Mouse (Mus musculus): ENCODE measurements around the gene Slc25a10. TPM values are rescaled to one million over a fixed set of nuclear protein-coding genes. Genes with fewer than 3 reads are reported as not detected.
A peak's percentile ranks its signal among the peaks of the same experiment; 100 is the strongest.

Gene Slc25a10
- polyA plus RNA-seq, 1 experiment from 2014 or later, result 65.5 TPM

- H3K4me2 ChIP-seq, result no peak overlapping the region
- WGBS, result 71% methylated on average over 6 of the region's 6 CpGs
- H3K9me3 ChIP-seq (ENCODE audit: control insufficient read depth, low read length), result no peaks in the 10 kb centered on the region
- H3K27me3 ChIP-seq (replicated peaks; ENCODE audit: control insufficient read depth, insufficient read depth, low read length), result no peaks in the 10 kb centered on the region
- H3K36me3 ChIP-seq (ENCODE audit: control insufficient read depth, insufficient read depth, low read length), result peaks cover 27% of the 10 kb centered on the region
- ATAC-seq (replicated peaks; ENCODE audit: low FRiP score) (no peak), DNase-seq (ENCODE audit: low spot score) (no peak)
- peaks cover 4% of the 10 kb centered on the region; the same call in 1 of the 2 replicates for H3K4me1 ChIP-seq (replicated peaks; ENCODE audit: control insufficient read depth, insufficient read depth, low read length)
- no peak overlapping the region for H3K9ac ChIP-seq (ENCODE audit: low read depth, low read length)
- H3K4me3 ChIP-seq (ENCODE audit: low read depth, low read length), result no peak overlapping the region
- H3K27ac ChIP-seq (ENCODE audit: low read depth, low read length), result no peak overlapping the region
Observed at GRCm38 (mm10) chr11:120499894-120500293, 8.3 kb downstream of the Slc25a10 start.

GRCm38 (mm10) chr11:120500357-120500756 is 8.7 kb downstream of the Slc25a10 start:
- 23% methylated on average over 3 of the region's 3 CpGs for WGBS
- Histone ChIP-seq H3K36me3 (ENCODE audit: control insufficient read depth, insufficient read depth, low read length) (peaks cover 24% of the 10 kb centered on the region), H3K4me2 (no peak overlapping the region), H3K27me3 (replicated peaks; ENCODE audit: control insufficient read depth, insufficient read depth, low read length) (no peaks in the 10 kb centered on the region), H3K27ac (ENCODE audit: low read depth, low read length) (peak overlapping the region; percentile 43; the same call in 1 of the 2 replicates), H3K9me3 (ENCODE audit: control insufficient read depth, low read length) (no peaks in the 10 kb centered on the region), H3K4me1 (replicated peaks; ENCODE audit: control insufficient read depth, insufficient read depth, low read length) (peaks cover 4% of the 10 kb centered on the region; the same call in 1 of the 2 replicates), H3K4me3 (ENCODE audit: low read depth, low read length) (no peak overlapping the region), H3K9ac (ENCODE audit: low read depth, low read length) (no peak overlapping the region; the same call in 1 of the 2 replicates)
- DNase-seq (ENCODE audit: low spot score) (no peak), ATAC-seq (replicated peaks; ENCODE audit: low FRiP score) (no peak)

- H3K27me3 ChIP-seq (replicated peaks; ENCODE audit: control insufficient read depth, insufficient read depth, low read length), result no peaks in the 10 kb centered on the region
- no peaks in the 10 kb centered on the region for H3K9me3 ChIP-seq (ENCODE audit: control insufficient read depth, low read length)
- H3K27ac ChIP-seq (ENCODE audit: low read depth, low read length), result no peak overlapping the region
- peaks cover 7% of the 10 kb centered on the region; the same call in 1 of the 2 replicates for H3K4me1 ChIP-seq (replicated peaks; ENCODE audit: control insufficient read depth, insufficient read depth, low read length)
- DNase-seq (ENCODE audit: low spot score), result no peak
- H3K36me3 ChIP-seq (ENCODE audit: control insufficient read depth, insufficient read depth, low read length), result peaks cover 24% of the 10 kb centered on the region
- no peak overlapping the region for H3K4me3 ChIP-seq (ENCODE audit: low read depth, low read length)
- no peak for ATAC-seq (replicated peaks; ENCODE audit: low FRiP score)
- no peak overlapping the region for H3K4me2 ChIP-seq
- 54% methylated on average over 6 of the region's 6 CpGs for WGBS
- no peak overlapping the region for H3K9ac ChIP-seq (ENCODE audit: low read depth, low read length)
Observed at GRCm38 (mm10) chr11:120501018-120501417, 9.4 kb downstream of the Slc25a10 start.

- Histone ChIP-seq H3K36me3 (ENCODE audit: control insufficient read depth, insufficient read depth, low read length) (peaks cover 20% of the 10 kb centered on the region), H3K9me3 (ENCODE audit: control insufficient read depth, low read length) (no peaks in the 10 kb centered on the region), H3K4me1 (replicated peaks; ENCODE audit: control insufficient read depth, insufficient read depth, low read length) (peaks cover 7% of the 10 kb centered on the region; the same call in 1 of the 2 replicates), H3K4me3 (ENCODE audit: low read depth, low read length) (no peak overlapping the region), H3K27ac (ENCODE audit: low read depth, low read length) (no peak overlapping the region), H3K9ac (ENCODE audit: low read depth, low read length) (no peak overlapping the region), H3K27me3 (replicated peaks; ENCODE audit: control insufficient read depth, insufficient read depth, low read length) (no peaks in the 10 kb centered on the region), H3K4me2 (no peak overlapping the region)
- WGBS, result 79% methylated on average over 4 of the region's 4 CpGs
- ATAC-seq (replicated peaks; ENCODE audit: low FRiP score) (no peak), DNase-seq (ENCODE audit: low spot score) (no peak)
Observed at GRCm38 (mm10) chr11:120501701-120502100, 10.1 kb downstream of the Slc25a10 start.

GRCm38 (mm10) chr11:120505661-120506060 is 14.0 kb downstream of the Slc25a10 start:
- H3K9me3 ChIP-seq (ENCODE audit: control insufficient read depth, low read length), result no peaks in the 10 kb centered on the region
- ATAC-seq (replicated peaks; ENCODE audit: low FRiP score), result no peak
- 79% methylated on average over 3 of the region's 3 CpGs for WGBS

GRCm38 (mm10) chr11:120506899-120507298 is 15.3 kb downstream of the Slc25a10 start:
- WGBS, result 59% methylated on average over 4 of the region's 4 CpGs
- Histone ChIP-seq H3K4me3 (ENCODE audit: low read depth, low read length) (no peak overlapping the region), H3K4me2 (no peak overlapping the region), H3K36me3 (ENCODE audit: control insufficient read depth, insufficient read depth, low read length) (no peaks in the 10 kb centered on the region), H3K4me1 (replicated peaks; ENCODE audit: control insufficient read depth, insufficient read depth, low read length) (peaks cover 20% of the 10 kb centered on the region), H3K9me3 (ENCODE audit: control insufficient read depth, low read length) (no peaks in the 10 kb centered on the region), H3K27ac (ENCODE audit: low read depth, low read length) (no peak overlapping the region), H3K9ac (ENCODE audit: low read depth, low read length) (no peak overlapping the region), H3K27me3 (replicated peaks; ENCODE audit: control insufficient read depth, insufficient read depth, low read length) (no peaks in the 10 kb centered on the region)
- ATAC-seq (replicated peaks; ENCODE audit: low FRiP score) (no peak; the same call in 1 of the 2 replicates), DNase-seq (ENCODE audit: low spot score) (no peak)

More at GRCm38 (mm10) chr11:120505661-120506060, 14.0 kb downstream of the Slc25a10 start:
- DNase-seq (ENCODE audit: low spot score), result no peak
- H3K9ac ChIP-seq (ENCODE audit: low read depth, low read length), result no peak overlapping the region
- H3K27ac ChIP-seq (ENCODE audit: low read depth, low read length), result no peak overlapping the region
- peaks cover 20% of the 10 kb centered on the region for H3K4me1 ChIP-seq (replicated peaks; ENCODE audit: control insufficient read depth, insufficient read depth, low read length)
- H3K4me2 ChIP-seq, result no peak overlapping the region
- H3K27me3 ChIP-seq (replicated peaks; ENCODE audit: control insufficient read depth, insufficient read depth, low read length), result no peaks in the 10 kb centered on the region
- no peak overlapping the region for H3K4me3 ChIP-seq (ENCODE audit: low read depth, low read length)
- H3K36me3 ChIP-seq (ENCODE audit: control insufficient read depth, insufficient read depth, low read length), result no peaks in the 10 kb centered on the region

- no peaks in the 10 kb centered on the region for H3K27me3 ChIP-seq (replicated peaks; ENCODE audit: control insufficient read depth, insufficient read depth, low read length)
- WGBS, result 73% methylated on average over 13 of the region's 13 CpGs
- no peak overlapping the region for H3K27ac ChIP-seq (ENCODE audit: low read depth, low read length)
- H3K4me1 ChIP-seq (replicated peaks; ENCODE audit: control insufficient read depth, insufficient read depth, low read length), result peaks cover 20% of the 10 kb centered on the region
- no peaks in the 10 kb centered on the region for H3K9me3 ChIP-seq (ENCODE audit: control insufficient read depth, low read length)
- no peak overlapping the region for H3K4me2 ChIP-seq
- no peak overlapping the region for H3K9ac ChIP-seq (ENCODE audit: low read depth, low read length)
- H3K36me3 ChIP-seq (ENCODE audit: control insufficient read depth, insufficient read depth, low read length), result no peaks in the 10 kb centered on the region
- ATAC-seq (replicated peaks; ENCODE audit: low FRiP score) (no peak), DNase-seq (ENCODE audit: low spot score) (no peak)
- no peak overlapping the region for H3K4me3 ChIP-seq (ENCODE audit: low read depth, low read length)
Observed at GRCm38 (mm10) chr11:120507611-120508289, 16.1 kb downstream of the Slc25a10 start.

GRCm38 (mm10) chr11:120508290-120508870 is 16.7 kb downstream of the Slc25a10 start:
- Histone ChIP-seq H3K9me3 (ENCODE audit: control insufficient read depth, low read length) (no peaks in the 10 kb centered on the region), H3K4me2 (no peak overlapping the region), H3K27me3 (replicated peaks; ENCODE audit: control insufficient read depth, insufficient read depth, low read length) (no peaks in the 10 kb centered on the region), H3K4me3 (ENCODE audit: low read depth, low read length) (no peak overlapping the region), H3K4me1 (replicated peaks; ENCODE audit: control insufficient read depth, insufficient read depth, low read length) (peaks cover 20% of the 10 kb centered on the region), H3K9ac (ENCODE audit: low read depth, low read length) (no peak overlapping the region), H3K36me3 (ENCODE audit: control insufficient read depth, insufficient read depth, low read length) (no peaks in the 10 kb centered on the region), H3K27ac (ENCODE audit: low read depth, low read length) (no peak overlapping the region)
- DNase-seq (ENCODE audit: low spot score) (no peak), ATAC-seq (replicated peaks; ENCODE audit: low FRiP score) (no peak)
- 85% methylated on average over 9 of the region's 9 CpGs for WGBS
